Mouse (Mus musculus) hindbrain, postnatal 0 days (tissue): ENCODE measurements around the gene Chst8. TPM values are rescaled to one million over a fixed set of nuclear protein-coding genes. Genes with fewer than 3 reads are reported as not detected.
A peak's percentile ranks its signal among the peaks of the same experiment; 100 is the strongest.

Experiments
- ATAC-seq: fragments of 200-750 bp; cut with Nextera tagmentation; 2 replicates; pipeline ENCODE4 v1.8.0; 2017; ENCODE audit warnings: mild to moderate bottlenecking, moderate TSS enrichment, moderate library complexity
- DNase-seq: peaks from one replicate; pipeline ENCODE4 v3.0.0-alpha.2; 2015; ENCODE audit warnings: low spot score
- H3K27ac ChIP-seq: fragments of 300-500 bp; sonication (generic); 2 replicates; pipeline ENCODE4 v1.5.1; 2014; ENCODE audit warnings: mild to moderate bottlenecking
- H3K27me3 ChIP-seq: fragments of 300-500 bp; sonication (generic); 2 replicates; pipeline ENCODE4 v1.6.1; 2014; ENCODE audit warnings: low read length, mixed read lengths; ENCODE audit not compliant: insufficient read depth
- H3K36me3 ChIP-seq: fragments of 300-500 bp; sonication (generic); 2 replicates; pipeline ENCODE4 v1.6.1; 2014; ENCODE audit warnings: low read length, mixed read lengths; ENCODE audit not compliant: insufficient read depth
- H3K4me1 ChIP-seq: fragments of 300-500 bp; sonication (generic); 2 replicates; pipeline ENCODE4 v1.6.1; 2014; ENCODE audit warnings: antibody characterized with exemption, low read length, mixed read lengths; ENCODE audit not compliant: insufficient read depth
- H3K4me2 ChIP-seq: fragments of 300-500 bp; sonication (generic); 2 replicates; pipeline ENCODE4 v1.6.1; 2014; ENCODE audit warnings: low read depth, mild to moderate bottlenecking, low read length, moderate library complexity, mixed read lengths
- H3K4me3 ChIP-seq: fragments of 300-500 bp; sonication (generic); 2 replicates; pipeline ENCODE4 v1.5.1; 2014; ENCODE audit warnings: low read length
- H3K9ac ChIP-seq: fragments of 300-500 bp; sonication (generic); replicated peaks from 2 replicates; pipeline ENCODE4 v1.6.1; 2014; ENCODE audit warnings: mild to moderate bottlenecking, low read length, moderate library complexity, mixed read lengths
- H3K9me3 ChIP-seq: fragments of 300-500 bp; sonication (generic); 2 replicates; pipeline ENCODE4 v1.6.1; 2016; ENCODE audit warnings: low read length, mixed read lengths
- CTCF ChIP-seq: IDR thresholded peaks from 2 replicates; pipeline ENCODE4 v1.5.1; 2016; ENCODE audit warnings: antibody characterized with exemption, control low read depth, low read depth
- WGBS: fragments of 180-500 bp; shearing (Covaris S2); extraction: QIAGEN DNeasy Blood & Tissue Kit; methylation state at CpG from one replicate; pipeline ENCODE4 v1.1.7; 2014; 5-methylcytosine and 5-hydroxymethylcytosine counted together
- polyA plus RNA-seq: library from polyadenylated mRNA; unstranded; fragments of >200 nt; fragmentation: Nextera tagmentation; extraction: Ambion mirVana; gene quantifications from 2 replicates; pipeline ENCODE4 v1.2.1, GENCODE M21; 2015
- total RNA-seq: library from RNA; depleted of rRNA; stranded (reverse); fragments of >200 nt; gene quantifications from 2 replicates; pipeline ENCODE4 v1.2.3, GENCODE M21; 2014

The Chst8 gene
- total and polyA plus RNA-seq, 2 experiments from 2014 or later = 10.0 to 27.8 TPM

- no peak overlapping the region for H3K27ac ChIP-seq
- no peaks in the 10 kb centered on the region for H3K9me3 ChIP-seq
- 61% methylated on average over 5 of the region's 5 CpGs for WGBS
- ATAC-seq (no peak), DNase-seq (no peak)
- H3K27me3 ChIP-seq = no peaks in the 10 kb centered on the region
- TF ChIP-seq CTCF = no peak
- no peak overlapping the region for H3K4me2 ChIP-seq
- no peaks in the 10 kb centered on the region for H3K36me3 ChIP-seq
- H3K9ac ChIP-seq = no peak overlapping the region
- H3K4me3 ChIP-seq = no peak overlapping the region
- no peaks in the 10 kb centered on the region for H3K4me1 ChIP-seq
Observed at GRCm38 (mm10) chr7:34818660-34819059, 6.1 kb upstream of the Chst8 start.

- ATAC-seq = no peak
- TF ChIP-seq CTCF = no peak
- Histone ChIP-seq H3K9ac (no peak overlapping the region), H3K4me1 (no peaks in the 10 kb centered on the region; the same call in 1 of the 2 replicates), H3K4me3 (no peak overlapping the region), H3K36me3 (no peaks in the 10 kb centered on the region), H3K27me3 (no peaks in the 10 kb centered on the region), H3K4me2 (no peak overlapping the region), H3K27ac (no peak overlapping the region), H3K9me3 (no peaks in the 10 kb centered on the region)
- no peak for DNase-seq
- WGBS = 67% methylated on average over 7 of the region's 7 CpGs
Observed at GRCm38 (mm10) chr7:34816981-34817380, 4.5 kb upstream of the Chst8 start.

GRCm38 (mm10) chr7:34814801-34815200, 2.3 kb upstream of the Chst8 start:
- Histone ChIP-seq H3K9me3 (no peaks in the 10 kb centered on the region), H3K4me2 (no peak overlapping the region), H3K27me3 (peaks cover 13% of the 10 kb centered on the region), H3K27ac (no peak overlapping the region), H3K9ac (no peak overlapping the region), H3K4me1 (no peaks in the 10 kb centered on the region; the same call in 1 of the 2 replicates), H3K36me3 (no peaks in the 10 kb centered on the region), H3K4me3 (no peak overlapping the region)
- TF ChIP-seq CTCF = no peak
- WGBS = 78% methylated on average over 3 of the region's 3 CpGs
- DNase-seq = no peak
- no peak for ATAC-seq

GRCm38 (mm10) chr7:34811531-34812526, 682 bp downstream of the Chst8 start:
- Histone ChIP-seq H3K27me3 (peaks cover 18% of the 10 kb centered on the region), H3K9ac (peak overlapping the region; percentile 55), H3K4me3 (peak overlapping the region; percentile 62), H3K4me1 (no peaks in the 10 kb centered on the region; the same call in 1 of the 2 replicates), H3K36me3 (no peaks in the 10 kb centered on the region), H3K4me2 (peak overlapping the region; percentile 91), H3K27ac (no peak overlapping the region), H3K9me3 (no peaks in the 10 kb centered on the region)
- peak; percentile 6; the same call in 1 of the 2 replicates for ATAC-seq
- whole genome bisulfite sequencing = under 1% methylated on average over 66 of the region's 66 CpGs
- no peak for DNase-seq
- no peak for TF ChIP-seq CTCF

GRCm38 (mm10) chr7:34811060-34811459, 1.5 kb downstream of the Chst8 start:
- DNase-seq = peak; percentile 47
- no peaks in the 10 kb centered on the region; the same call in 1 of the 2 replicates for H3K4me1 ChIP-seq
- H3K4me2 ChIP-seq = peak overlapping the region; percentile 91
- no peak overlapping the region for H3K27ac ChIP-seq
- H3K36me3 ChIP-seq = no peaks in the 10 kb centered on the region
- TF ChIP-seq CTCF = no peak
- H3K9ac ChIP-seq = no peak overlapping the region
- peaks cover 18% of the 10 kb centered on the region for H3K27me3 ChIP-seq
- WGBS = 7% methylated on average over 10 of the region's 10 CpGs
- H3K4me3 ChIP-seq = peak overlapping the region; percentile 62
- no peak for ATAC-seq
- H3K9me3 ChIP-seq = no peaks in the 10 kb centered on the region

- Histone ChIP-seq H3K9me3 (no peaks in the 10 kb centered on the region), H3K4me2 (no peak overlapping the region), H3K9ac (no peak overlapping the region), H3K4me3 (no peak overlapping the region), H3K27me3 (peaks cover 14% of the 10 kb centered on the region), H3K36me3 (no peaks in the 10 kb centered on the region), H3K27ac (no peak overlapping the region), H3K4me1 (0 out of 2 replicates have a peak, but pooled peaks cover 2% of the 10 kb centered on the region)
- no peak for TF ChIP-seq CTCF
- DNase-seq (peak; percentile 40), ATAC-seq (no peak)
- WGBS = 64% methylated on average over 6 of the region's 6 CpGs
Observed at GRCm38 (mm10) chr7:34806307-34806706, 6.2 kb downstream of the Chst8 start.
